Mouse (Mus musculus): ENCODE data around the gene Adprm.

- TF ChIP-seq POLR2A (IDR thresholded peaks at IDR 0.05; ENCODE audit: borderline replicate concordance, control insufficient read depth, low read depth, low read length), result no peak
- TF ChIP-seq CTCF (IDR thresholded peaks at IDR 0.05; ENCODE audit: control insufficient read depth, insufficient read depth, low read length), result no peak
Observed at GRCm38 (mm10) chr11:66993674-66994073, 58.7 kb downstream of the Adprm start.
